Mouse (Mus musculus): ENCODE results near the gene Dnm1l.

DNA sequence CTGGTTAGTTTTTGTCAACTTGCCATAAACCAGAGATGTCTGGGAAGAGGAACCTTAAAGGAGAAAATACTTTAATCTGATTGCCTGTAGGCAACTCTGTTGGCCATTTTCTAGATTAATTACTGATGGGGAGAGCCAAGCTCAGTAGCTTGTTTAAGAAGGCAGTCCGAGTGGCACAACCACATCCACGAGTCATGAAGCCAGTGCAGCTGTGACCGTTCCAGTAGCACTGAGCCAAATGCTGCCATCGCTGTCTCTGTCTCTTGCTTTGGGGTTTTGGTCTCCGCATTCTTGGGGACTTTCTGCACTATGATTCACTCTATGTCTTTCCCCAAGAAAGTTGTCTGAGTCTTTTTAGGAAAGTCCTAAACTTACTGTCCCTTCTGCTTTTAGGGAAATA is 12.3 kb downstream of the Dnm1l start:
- TF ChIP-seq POU5F1 (IDR thresholded peaks at IDR 0.05; ENCODE audit: borderline replicate concordance, low read length) (no peak), CTCF (conservative IDR thresholded peaks at IDR 0.05; ENCODE audit: low read length) (no peak)
